Mouse (Mus musculus): ENCODE results near the gene Donson.
A peak's percentile ranks its signal among the peaks of the same experiment; 100 is the strongest.
"Not testable (repeated sequence)": the region's sequence is repeated elsewhere in the genome, so short reads cannot be mapped to it uniquely, and the experiment has no call there.

Gene Donson

DNA sequence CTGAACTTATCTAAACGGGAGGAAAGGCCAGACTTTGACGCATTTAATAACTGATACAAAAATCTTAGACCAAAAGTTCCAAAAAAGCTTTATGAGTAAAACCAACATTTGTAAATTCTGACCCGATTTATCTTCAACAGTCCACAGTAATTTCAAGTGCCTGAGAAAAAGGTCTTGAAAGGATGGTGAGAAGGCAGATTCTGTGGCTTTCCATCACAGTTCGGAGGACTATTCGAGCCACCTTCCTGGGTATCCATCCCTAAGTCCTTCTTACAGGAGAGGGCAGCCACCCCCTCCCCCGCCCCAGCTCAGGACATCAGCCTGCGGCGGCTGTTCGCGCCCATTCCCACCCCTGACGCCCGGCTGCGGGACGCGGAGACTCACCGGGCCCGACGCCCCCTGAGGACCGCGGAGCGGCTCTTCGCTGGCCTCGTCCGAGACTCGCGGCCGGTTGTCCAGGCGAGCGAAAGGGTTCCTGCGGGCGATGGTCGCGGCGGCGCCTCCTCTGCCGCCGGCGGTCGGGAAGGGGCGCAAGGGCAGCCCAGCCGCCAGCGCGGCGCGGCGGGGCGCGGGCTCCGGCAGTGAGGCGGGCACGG, 449 bp downstream of the Donson start:
- no peak for DNase-seq (ENCODE audit: low spot score)

DNA sequence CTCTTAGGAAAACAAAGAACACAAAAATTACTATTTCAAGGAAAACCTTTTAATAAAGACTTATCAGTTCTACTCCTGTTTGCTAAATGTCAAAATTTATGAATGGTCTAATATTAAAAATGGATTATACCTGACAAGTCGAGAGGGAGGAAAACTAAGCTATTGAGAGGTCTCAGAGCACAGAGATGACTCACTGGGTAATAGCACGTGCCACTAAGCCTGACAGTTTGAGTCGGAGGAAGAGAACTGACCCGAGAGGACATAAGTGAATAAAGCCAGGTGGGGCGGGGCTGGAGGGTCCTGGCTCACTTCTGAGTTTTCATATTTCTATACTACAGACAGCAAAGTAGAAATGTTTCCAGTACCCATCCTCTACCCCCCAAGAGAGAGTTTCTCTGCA, 2.2 kb downstream of the Donson start:
- DNase-seq (ENCODE audit: low spot score) = no peak

DNA sequence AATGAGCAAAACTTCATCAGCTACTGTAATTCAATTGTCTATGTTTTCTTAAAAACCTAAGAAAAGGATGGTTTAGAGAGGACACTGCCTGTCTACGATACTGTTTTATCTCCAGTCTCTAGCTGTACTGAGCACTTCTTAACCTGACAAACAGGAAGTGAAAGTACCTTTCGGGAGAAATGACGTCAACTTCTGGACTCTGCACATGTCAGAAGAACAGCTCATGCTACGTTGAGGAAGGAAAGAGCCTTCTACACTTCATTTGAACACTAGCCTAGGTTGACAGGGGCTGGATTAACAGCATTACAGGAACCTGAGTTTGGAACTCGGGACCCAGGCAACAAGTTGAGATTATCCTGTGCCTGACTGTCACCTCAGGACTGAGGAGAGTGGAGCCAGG, 3.0 kb downstream of the Donson start:
- no peak for DNase-seq (ENCODE audit: low spot score)

DNA sequence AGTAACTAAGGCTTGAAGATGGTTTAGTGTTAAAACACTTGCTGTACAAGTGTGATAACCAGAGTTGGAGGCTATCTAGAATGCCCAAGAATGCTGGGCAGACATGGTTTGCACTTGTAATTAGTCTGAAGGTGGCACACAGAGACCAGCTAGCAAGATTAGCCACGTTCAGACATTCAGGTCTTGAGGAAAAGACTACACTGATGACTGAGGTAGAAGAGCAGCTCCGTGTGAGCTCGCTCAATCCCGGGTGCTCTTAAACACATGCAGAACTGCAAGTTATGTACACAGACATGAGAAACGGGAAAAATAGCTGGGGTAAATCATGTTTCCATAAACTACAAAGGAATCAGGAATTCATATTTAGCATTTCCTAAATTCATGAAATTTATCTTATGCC, 7.9 kb downstream of the Donson start:
- DNase-seq (ENCODE audit: low spot score) = no peak

DNA sequence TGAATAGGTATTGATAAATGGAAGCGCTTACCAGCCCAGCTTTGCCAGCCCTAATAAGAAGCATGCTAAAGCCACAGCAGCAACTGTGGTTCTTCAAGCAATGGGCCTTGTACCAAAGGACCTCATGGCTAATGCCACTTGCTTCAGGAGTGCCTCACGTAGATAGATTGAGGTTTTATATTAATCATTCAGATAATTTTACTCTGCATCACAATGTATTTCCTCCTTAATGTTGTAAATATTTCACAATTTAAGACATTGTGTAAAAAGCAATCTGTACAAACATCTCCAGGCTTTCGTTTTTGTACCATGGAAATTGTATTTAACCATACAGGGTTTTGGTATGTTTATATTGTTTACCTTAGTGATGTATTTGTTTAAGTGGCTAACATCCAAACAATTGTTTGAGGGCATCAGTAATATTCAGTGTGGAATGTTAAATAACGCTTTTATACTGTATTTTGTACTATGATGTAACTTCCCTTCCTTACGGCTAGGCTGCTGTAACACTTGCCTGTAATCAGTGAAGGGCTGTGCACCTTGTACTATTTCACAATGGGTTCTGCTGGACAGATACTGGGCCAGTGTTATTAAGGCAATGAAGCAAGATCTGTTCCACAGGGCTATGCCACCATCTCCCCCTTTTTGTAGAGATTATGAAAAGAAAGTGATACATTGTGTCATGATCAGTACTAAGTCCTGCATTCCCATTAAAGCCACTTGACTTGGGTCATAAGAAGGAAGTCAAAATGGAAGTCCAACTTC, 10.2 kb downstream of the Donson start:
- no peak for DNase-seq (ENCODE audit: low spot score)

DNA sequence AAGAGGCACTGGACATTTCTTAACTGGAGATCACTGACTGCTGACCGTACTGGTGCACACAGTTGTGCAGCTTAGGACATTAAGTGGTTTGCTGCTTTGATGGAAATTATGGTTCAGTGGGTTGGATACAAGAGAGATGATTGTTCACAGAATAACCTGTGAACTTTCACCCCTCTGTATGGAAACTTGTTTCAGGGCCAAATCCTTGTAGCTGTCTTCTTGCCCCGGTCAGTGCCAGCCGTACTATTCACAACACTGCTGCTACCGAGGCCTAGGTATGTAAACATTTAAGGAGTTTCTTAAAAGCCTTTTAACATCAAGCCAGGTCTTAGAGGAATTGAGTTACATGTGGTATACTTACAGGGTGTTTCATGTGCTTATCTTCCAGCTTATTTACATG, 14.1 kb downstream of the Donson start:
- DNase-seq (ENCODE audit: low spot score) = no peak

DNA sequence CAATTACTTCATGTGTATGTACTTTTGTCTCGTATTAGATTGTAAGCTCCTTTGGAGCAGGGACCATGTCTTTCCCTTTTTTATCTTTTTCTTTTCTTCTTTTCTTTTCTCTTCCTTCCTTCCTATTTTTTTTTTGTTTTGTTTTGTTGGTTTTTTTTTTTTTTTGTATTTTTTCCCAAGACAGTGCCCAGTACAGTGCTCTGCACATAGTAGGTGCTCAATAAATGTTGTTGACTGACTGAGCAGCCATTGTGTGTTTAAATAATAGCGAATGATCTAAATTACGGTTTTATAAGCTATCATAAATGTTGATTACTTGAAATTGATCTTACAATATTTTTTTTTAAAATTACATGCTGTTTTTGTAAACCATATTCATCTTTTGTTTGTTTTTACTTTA, 24.8 kb downstream of the Donson start:
- DNase-seq (ENCODE audit: low spot score) = no peak

DNA sequence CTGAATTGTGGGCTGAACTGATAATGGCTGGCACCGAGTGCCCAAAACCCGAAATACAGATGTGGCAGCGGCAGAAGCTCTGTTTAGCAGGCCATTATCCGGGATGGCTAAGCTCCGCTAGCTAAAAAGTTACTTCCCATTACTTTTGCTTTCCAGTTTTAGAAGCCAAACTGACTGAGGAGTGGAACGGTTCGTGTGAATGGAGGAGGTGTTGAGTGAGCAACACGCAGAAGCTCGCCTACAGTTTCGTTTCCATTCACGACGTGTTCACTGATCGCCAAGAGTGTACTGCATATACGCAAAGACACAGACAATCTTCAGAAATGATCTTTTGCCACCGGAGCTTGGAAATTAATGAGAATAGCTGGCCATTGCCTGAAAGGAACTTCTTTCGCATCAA, 26.2 kb downstream of the Donson start:
- no peak for DNase-seq (ENCODE audit: low spot score)

DNA sequence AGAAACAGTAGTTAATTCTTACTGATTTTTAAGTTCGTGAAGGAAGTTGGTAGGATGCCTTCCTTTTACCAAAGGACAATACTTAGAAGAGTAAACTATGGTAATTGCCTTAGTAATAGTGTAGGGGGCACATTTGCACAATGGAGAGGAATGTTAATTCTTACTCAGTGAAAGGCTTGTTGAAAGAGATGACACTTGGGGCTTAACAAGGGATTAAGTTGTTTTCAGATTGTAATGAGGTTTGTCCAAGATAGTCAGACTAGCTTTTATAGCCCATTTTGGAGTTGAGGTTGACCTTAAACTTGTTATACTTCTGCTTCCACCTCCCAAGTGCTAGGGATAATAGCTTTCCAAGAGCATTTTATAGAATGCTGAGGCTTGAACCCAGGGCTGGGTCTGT, 27.2 kb downstream of the Donson start:
- no peak for DNase-seq (ENCODE audit: low spot score)

DNA sequence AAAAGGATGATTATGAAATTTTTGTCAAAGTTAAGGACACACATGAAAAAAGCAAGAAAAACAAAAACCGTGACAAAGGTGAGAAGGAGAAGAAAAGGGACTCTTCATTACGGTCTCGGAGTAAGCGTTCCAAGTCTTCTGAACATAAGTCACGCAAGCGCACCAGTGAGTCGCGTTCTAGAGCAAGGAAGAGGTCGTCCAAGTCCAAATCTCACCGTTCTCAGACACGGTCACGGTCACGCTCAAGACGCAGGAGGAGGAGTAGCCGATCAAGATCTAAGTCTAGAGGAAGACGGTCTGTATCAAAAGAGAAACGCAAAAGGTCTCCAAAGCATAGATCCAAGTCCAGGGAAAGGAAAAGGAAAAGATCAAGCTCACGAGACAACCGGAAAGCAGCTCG, 28.8 kb downstream of the Donson start:
- DNase-seq (ENCODE audit: low spot score) = no peak

DNA sequence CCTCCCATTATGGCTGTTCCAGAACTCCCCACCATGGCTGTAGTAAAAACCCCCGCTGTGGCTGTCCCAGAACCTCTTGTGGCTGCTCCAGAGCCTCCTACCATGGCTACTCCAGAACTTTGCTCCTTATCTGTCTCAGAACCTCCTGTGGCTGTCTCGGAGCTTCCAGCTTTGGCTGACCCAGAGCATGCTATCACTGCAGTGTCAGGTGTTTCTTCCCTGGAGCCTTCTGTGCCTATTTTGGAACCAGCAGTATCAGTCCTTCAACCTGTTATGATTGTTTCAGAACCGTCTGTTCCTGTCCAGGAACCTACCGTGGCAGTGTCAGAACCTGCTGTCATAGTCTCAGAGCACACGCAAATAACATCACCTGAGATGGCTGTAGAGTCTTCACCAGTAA, 30.1 kb downstream of the Donson start:
- DNase-seq (ENCODE audit: low spot score) = no peak

DNA sequence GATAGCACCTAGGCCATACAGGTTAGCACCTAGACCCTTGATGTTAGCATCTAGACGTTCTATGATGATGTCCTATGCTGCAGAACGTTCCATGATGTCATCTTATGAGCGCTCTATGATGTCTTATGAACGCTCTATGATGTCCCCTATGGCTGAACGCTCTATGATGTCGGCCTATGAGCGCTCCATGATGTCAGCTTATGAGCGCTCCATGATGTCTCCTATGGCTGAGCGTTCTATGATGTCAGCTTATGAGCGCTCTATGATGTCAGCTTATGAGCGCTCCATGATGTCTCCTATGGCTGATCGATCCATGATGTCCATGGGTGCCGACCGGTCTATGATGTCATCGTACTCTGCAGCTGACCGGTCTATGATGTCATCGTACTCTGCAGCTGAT, 31.3 kb downstream of the Donson start:
- no peak for DNase-seq (ENCODE audit: low spot score)

DNA sequence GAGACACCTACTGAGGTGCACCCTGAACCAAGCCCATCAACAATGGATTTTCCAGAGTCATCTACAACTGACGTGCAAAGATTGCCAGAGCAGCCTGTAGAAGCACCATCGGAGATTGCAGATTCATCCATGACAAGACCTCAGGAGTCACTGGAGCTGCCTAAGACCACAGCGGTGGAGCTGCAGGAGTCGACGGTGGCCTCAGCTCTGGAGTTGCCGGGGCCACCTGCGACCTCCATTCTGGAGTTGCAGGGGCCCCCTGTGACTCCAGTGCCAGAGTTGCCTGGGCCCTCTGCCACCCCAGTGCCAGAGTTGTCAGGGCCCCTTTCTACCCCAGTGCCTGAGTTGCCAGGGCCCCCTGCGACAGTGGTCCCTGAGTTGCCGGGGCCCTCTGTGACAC, 33.3 kb downstream of the Donson start:
- DNase-seq (ENCODE audit: low spot score) = no peak

DNA sequence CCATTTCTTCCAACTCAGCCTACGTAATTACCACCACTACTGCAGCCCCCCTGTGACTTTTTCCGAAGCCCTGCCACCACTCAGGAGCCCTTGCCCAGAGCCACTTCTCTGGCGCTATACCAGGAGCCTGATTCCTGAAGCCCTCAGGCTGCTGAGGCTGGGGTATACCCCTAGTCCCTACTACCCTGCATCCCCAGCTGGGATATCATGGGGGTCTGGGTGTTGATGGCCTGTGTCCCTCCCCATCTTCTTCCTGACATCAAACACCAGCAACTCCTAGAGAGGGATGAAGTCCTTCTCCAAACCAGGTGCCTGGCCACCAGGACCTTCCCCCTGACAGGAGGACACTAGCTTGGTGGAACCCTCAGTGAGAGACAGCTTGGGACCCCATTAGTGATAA, 36.4 kb downstream of the Donson start:
- DNase-seq (ENCODE audit: low spot score) = no peak

DNA sequence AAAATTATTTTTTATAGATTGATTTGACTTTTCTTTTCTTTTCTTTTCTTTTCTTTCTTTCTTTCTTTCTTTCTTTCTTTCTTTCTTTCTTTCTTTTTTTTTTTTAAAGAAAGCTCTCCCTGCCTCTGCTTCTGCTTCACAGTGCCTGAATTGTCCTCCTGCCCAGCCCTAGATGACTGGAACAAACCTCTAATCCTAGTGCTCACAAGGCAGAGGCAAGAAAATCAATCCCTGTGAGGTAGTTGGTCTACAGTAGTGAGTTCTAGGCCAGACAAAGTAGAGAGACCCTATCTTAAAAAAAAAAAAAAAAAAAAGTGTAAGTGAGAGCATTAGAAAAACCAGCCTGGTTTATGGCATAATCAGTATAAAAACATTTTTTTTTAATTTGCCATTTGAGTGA, 38.8 kb downstream of the Donson start:
- DNase-seq (ENCODE audit: low spot score) = no peak

DNA sequence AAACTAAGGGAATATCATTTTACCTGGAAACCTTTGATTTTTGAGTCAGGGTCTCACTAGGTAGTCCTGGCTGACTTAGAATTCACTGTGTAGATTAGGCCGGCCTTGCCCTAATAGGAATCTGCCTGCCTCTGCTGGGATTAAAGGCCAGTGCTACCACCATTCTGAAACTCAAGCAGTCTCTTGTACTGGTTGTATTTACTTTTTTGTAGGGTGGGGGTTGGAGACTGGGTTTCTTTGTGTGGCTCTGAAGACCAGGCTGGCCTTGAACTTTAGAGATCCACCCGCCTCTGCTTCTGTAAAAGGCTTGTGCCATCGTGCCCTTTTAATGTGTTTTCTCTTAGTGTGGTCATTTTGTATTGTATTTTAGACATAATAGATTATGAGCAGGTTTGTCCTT, 39.3 kb downstream of the Donson start:
- DNase-seq (ENCODE audit: low spot score) = no peak

DNA sequence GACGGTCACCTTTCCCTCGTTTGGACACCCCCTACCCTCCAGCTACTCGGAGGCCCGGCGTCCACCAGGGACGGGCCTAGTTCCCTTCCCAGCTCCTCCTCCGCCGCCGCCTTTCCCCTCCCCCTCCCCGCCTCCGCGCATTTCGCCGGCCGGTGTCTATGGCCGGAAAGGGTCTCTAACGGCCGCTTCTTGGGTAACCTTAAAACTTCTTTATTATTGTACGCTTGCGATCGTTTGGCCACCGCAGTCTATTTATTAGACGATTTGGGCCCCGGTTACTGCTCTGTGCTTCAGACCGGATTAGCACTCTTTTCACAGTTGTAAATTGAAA, 40.4 kb downstream of the Donson start:
- peak; percentile 83 for DNase-seq (ENCODE audit: low spot score)

DNA sequence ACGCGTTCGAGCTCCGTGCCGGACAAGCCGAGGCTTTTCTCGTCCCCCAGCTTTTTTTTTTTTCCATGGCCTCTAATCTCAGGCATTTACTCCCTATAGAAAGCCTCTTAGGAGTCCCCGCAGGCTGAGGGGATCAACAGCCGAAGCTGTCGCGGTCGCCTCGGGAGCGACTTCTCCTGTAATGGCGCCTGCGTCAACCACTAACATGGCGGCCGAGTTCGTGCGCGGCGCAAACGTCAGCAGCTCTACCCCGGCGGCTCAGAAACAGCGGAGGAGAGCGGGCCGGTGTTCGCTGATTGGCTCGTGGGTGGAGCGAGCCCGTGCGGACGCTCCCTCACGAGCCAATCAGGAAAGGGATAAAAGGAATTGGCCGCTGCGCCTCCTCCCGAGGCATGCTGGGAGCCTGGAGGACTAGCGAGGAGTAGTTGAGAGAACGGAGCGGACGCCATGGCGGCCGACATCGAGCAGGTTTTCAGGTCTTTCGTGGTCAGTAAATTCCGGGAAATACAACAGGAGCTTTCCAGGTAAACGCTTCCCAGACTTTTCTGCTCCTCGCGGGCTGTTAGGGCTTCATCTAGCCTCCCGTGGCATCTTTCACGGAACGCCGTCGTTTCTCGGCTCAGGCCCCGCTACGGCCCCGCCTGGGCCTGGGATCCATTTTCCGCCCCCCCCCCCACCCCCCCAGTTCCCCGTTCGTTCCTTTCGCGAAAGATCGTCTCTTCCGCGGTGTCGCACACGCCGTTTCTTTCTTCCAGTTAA, 40.9 kb downstream of the Donson start, which contains the start of gene Son:
Son (plus strand) TSS at position 46 of the 759 bp plus-strand sequence.
- peak; percentile 94 for DNase-seq (ENCODE audit: low spot score)

DNA sequence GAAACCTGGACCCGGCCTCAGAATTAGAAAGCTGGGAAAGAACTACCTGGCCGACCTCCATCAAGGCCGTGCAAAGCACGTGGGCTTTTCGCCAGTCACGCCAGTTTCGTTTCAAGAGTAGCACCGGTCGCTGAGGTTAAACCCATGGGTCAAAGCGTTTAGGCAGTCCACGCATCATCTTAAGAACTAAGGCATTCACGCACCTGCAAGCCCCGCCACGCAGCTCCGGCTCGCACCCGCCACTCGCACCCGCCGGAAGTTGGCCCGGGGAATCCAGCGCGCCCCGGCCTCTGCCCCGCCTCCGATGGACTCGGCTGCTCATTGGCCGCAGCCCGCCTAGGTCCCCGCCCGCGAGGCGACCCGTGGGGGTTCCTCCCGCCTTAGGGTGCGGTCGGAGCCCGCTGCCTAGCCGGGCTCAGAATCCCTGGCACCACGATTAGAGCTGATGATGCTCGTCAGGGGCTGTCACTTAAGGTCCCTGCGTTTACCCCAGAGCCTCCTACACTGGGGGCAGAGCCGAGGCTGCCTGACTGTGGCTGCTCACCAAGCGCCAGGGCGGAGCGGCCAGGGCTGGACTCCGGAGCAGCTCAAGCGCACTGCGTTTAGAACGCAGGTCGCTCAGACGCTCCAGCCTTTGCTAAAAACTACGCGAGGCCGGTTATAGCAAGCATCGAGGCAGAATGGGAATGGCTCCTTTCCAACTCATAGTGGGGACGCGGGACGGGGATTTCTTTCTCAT, 41.7 kb downstream of the Donson start, which contains the start of gene Gart:
Gart (minus strand) TSS at position 272 of the 739 bp plus-strand sequence.
- peak; percentile 95 for DNase-seq (ENCODE audit: low spot score)

DNA sequence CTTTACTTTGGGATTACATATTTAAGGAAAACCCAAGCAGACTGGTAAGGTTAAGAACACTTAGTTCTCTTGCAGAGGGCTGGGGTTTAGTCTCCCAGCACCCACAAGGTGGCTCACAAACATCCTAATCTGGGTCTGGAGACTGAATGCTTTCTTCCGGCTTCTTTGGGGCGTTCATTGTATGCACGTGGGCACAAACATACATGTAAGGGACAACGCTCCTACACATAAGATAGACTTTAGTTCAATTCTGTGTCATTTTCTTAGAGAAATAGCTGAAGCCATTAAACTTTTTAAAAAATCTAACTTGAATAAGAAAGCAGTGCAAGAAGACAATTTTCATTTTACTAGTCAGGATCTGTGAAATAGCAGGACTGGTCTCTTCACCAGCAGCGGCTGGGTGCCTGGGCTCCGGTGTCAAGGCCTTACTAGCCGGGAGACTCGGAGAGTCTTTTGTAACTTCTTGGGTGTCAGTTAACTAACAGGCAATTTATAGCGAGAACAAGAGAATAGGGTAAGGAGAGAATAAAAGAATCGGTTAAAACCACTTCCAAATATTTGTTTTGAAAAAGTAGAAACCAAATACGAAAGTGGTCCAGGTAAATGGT, 42.5 kb downstream of the Donson start:
- DNase-seq (ENCODE audit: low spot score) = no peak

DNA sequence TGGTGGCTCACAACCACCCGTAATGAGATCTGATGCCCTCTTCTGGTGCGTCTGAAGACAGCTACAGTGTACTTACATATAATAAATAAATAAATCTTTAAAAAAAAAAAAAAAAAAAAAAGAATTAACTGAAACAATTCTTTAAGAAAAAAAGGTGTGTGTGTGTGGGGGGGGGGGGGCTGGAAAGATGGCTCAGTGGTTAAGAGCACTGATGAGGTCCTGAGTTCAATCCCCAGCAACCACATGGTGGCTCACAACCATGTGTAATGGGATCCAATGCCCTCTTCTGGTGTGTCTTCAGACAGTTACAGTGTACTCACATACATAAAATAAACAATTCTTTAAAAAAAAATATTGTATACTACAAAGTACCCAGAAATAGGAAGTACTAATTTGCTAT, 43.1 kb downstream of the Donson start:
- not testable (repeated sequence) for DNase-seq (ENCODE audit: low spot score)

DNA sequence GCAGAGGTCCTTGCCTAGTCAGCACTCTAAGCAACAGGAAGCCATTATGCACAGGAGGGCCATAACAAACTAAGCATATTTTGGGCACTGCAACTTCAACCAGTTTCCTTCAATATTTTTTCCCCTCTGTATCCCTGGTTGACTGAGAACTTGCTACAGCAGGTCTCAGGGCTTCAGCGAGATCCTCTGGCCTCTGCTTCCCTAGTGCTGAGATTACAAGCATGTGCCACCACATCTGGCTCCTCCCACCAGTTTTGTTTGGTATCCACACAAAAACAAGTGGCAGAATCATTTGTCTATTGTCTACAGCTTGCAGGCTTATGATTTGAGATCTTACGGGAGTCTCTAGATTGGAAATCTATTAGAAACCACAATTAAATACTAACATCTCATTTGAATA, 43.7 kb downstream of the Donson start:
- no peak for DNase-seq (ENCODE audit: low spot score)

Data from ovary, postnatal 36 days (tissue).